Mouse (Mus musculus) heart, embryonic 14.5 days (tissue): ENCODE data around the gene Gm10644. TPM values are rescaled to one million over a fixed set of nuclear protein-coding genes. Genes with fewer than 3 reads are reported as not detected.

Experiments
- ATAC-seq: fragments of 200-750 bp; cut with Nextera tagmentation; 2 replicates; pipeline ENCODE4 v1.8.0; 2017; ENCODE audit warnings: low read depth, moderate TSS enrichment; ENCODE audit not compliant: insufficient number of reproducible peaks, insufficient read depth, low FRiP score
- H3K27ac ChIP-seq, 2 experiments: fragments of 200-500 bp in 1 of 2; fragments of 300-500 bp in 1 of 2; sonication (generic) in 1 of 2; replicated peaks in 1 of 2; 2 replicates each; pipeline ENCODE4 v1.5.1; 2012 to 2014; ENCODE audit warnings: low read depth in 2 of 2, low read length in 2 of 2, control low read depth in 1 of 2, mild to moderate bottlenecking in 1 of 2, mixed read lengths in 1 of 2; ENCODE audit not compliant: control insufficient read depth in 1 of 2, insufficient read depth in 1 of 2
- H3K27me3 ChIP-seq: fragments of 300-500 bp; sonication (generic); 2 replicates; pipeline ENCODE4 v1.6.1; 2014; ENCODE audit warnings: mild to moderate bottlenecking, low read length, control low read depth; ENCODE audit not compliant: control insufficient read depth, insufficient read depth
- H3K36me3 ChIP-seq: fragments of 300-500 bp; sonication (generic); 2 replicates; pipeline ENCODE4 v1.6.1; 2014; ENCODE audit warnings: mild to moderate bottlenecking, control low read depth, low read length, mixed read lengths; ENCODE audit not compliant: control insufficient read depth, insufficient read depth
- H3K4me1 ChIP-seq, 2 experiments: fragments of 200-500 bp in 1 of 2; fragments of 300-500 bp in 1 of 2; sonication (generic) in 1 of 2; 2 replicates each; pipeline ENCODE4 v1.6.1; 2012 to 2014; ENCODE audit warnings: low read length in 2 of 2, control low read depth in 1 of 2, mixed read lengths in 1 of 2; ENCODE audit not compliant: control insufficient read depth in 2 of 2, insufficient read depth in 2 of 2
- H3K4me2 ChIP-seq: fragments of 300-500 bp; sonication (generic); 2 replicates; pipeline ENCODE4 v1.6.1; 2014; ENCODE audit warnings: mild to moderate bottlenecking, low read length
- H3K4me3 ChIP-seq, 2 experiments: fragments of 200-500 bp in 1 of 2; fragments of 300-500 bp in 1 of 2; sonication (generic) in 1 of 2; 2 replicates each; pipeline ENCODE4 v1.5.1; 2012 to 2014; ENCODE audit warnings: low read length in 2 of 2, mild to moderate bottlenecking in 2 of 2, control low read depth in 1 of 2, low read depth in 1 of 2, moderate library complexity in 1 of 2; ENCODE audit not compliant: control insufficient read depth in 1 of 2, insufficient read depth in 1 of 2
- H3K9ac ChIP-seq: fragments of 300-500 bp; sonication (generic); 2 replicates; pipeline ENCODE4 v1.6.1; 2014; ENCODE audit warnings: mild to moderate bottlenecking, low read length
- H3K9me3 ChIP-seq: fragments of 300-500 bp; sonication (generic); 2 replicates; pipeline ENCODE4 v1.6.1; 2016; ENCODE audit warnings: low read length, control low read depth; ENCODE audit not compliant: control insufficient read depth
- WGBS: fragments of 180-500 bp; shearing (Covaris S2); extraction: QIAGEN DNeasy Blood & Tissue Kit; methylation state at CpG from one replicate; pipeline ENCODE4 v1.1.7; 2014; 5-methylcytosine and 5-hydroxymethylcytosine counted together
- polyA plus RNA-seq: library from polyadenylated mRNA; unstranded; fragments of >200 nt; fragmentation: Nextera tagmentation; extraction: Ambion mirVana; gene quantifications from 2 replicates; pipeline ENCODE4 v1.2.1, GENCODE M21; 2014

The Gm10644 gene
- polyA plus RNA-seq, 1 experiment from 2014 or later, result 0.66 TPM

DNA sequence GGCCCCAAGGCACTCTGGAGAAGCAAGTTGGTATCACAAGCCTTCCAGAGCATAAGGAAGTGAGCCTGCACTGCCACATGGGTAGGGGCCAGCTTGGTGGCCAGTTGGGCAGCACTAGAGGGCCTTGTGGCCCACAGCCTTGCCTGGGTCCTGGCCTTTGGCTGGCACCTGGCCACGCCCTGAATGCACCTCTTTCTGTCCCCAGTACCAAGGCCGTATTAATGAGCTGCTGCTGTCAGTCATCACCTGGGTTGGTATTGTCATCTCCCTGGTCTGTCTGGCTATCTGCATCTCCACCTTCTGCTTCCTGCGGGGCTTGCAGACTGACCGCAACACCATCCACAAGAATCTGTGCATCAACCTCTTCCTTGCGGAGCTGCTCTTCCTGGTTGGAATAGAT is 20.8 kb downstream of the Gm10644 start:
- H3K4me1 ChIP-seq, result no peaks in the 10 kb centered on the region
- peaks cover 99% of the 10 kb centered on the region for H3K36me3 ChIP-seq
- H3K27me3 ChIP-seq, result no peaks in the 10 kb centered on the region
- H3K9ac ChIP-seq, result no peak overlapping the region
- no peak overlapping the region for H3K4me3 ChIP-seq
- no peak for ATAC-seq
- 78% methylated on average over 5 of the region's 5 CpGs for WGBS
- H3K9me3 ChIP-seq, result no peaks in the 10 kb centered on the region
- H3K27ac ChIP-seq, result no peak overlapping the region
- no peak overlapping the region for H3K4me2 ChIP-seq

DNA sequence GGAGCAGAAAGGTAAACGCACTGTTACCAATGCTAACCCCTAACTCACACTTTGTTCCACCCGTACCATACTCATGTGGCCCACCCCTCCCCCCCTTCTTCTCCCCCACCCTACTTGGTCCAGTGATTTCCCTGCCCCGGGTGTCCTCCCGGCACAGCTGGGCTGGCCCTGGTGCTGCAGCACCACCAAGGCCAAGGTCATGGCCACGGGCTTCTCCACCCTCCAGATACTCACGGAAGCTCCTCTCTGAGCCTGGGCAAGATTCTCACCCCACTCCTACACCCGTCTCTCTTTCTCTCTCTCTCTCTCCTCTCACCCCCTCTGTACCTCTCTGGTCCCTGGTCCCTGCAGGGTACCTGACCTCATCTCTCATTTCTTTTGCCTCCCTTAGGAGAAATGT is 28.7 kb downstream of the Gm10644 start:
- H3K4me2 ChIP-seq, result no peak overlapping the region
- H3K36me3 ChIP-seq, result peaks cover 76% of the 10 kb centered on the region
- no peaks in the 10 kb centered on the region for H3K27me3 ChIP-seq
- H3K4me3 ChIP-seq, result no peak overlapping the region
- no peak overlapping the region for H3K27ac ChIP-seq
- H3K9ac ChIP-seq, result no peak overlapping the region
- no peak for ATAC-seq
- 62% methylated on average over 7 of the region's 7 CpGs for WGBS
- H3K9me3 ChIP-seq, result no peaks in the 10 kb centered on the region
- no peaks in the 10 kb centered on the region for H3K4me1 ChIP-seq

DNA sequence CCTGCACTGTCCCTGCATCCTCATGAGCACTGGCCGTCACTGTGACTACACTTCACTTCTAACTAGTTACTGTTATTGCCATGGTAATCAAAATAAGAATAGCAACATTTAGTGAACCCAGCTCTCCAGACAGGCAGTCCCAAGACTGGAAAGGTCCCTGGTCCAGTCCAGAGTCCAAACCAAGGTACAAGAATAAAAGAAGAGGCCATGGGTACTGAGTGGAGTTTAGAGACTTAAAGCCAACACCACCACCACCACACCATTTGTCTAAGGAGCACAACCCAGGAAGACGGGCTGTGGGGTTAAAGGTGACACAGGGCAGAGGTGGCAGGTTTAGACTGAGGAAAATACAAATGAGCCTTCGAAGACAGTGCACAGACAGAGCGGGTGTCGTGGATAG is 30.4 kb downstream of the Gm10644 start:
- no peak overlapping the region for H3K9ac ChIP-seq
- no peak overlapping the region for H3K4me2 ChIP-seq
- H3K4me3 ChIP-seq, result no peak overlapping the region
- H3K9me3 ChIP-seq, result no peaks in the 10 kb centered on the region
- H3K27me3 ChIP-seq, result no peaks in the 10 kb centered on the region
- 93% methylated on average over 5 of the region's 5 CpGs for WGBS
- no peak for ATAC-seq
- H3K36me3 ChIP-seq, result peaks cover 74% of the 10 kb centered on the region
- no peak overlapping the region for H3K27ac ChIP-seq
- no peaks in the 10 kb centered on the region for H3K4me1 ChIP-seq

DNA sequence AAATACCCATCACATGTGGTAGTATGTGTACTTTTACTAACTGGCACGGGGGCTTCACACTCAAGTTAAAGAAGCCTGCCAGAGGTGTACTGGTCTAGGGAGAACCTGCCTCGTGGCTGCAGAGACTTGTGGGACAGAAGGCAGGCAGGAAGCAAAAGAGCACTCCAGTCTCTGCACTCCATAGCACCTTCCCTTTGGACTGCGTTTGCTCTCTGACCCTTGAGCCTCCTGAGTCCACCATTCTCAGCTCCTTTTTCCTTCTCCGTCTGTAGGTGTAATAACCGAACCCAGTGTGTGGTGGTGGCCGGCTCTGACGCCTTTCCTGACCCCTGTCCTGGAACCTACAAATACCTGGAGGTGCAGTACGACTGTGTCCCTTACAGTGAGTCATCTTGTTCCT is 32.3 kb downstream of the Gm10644 start:
- WGBS, result 87% methylated on average over 8 of the region's 8 CpGs

DNA sequence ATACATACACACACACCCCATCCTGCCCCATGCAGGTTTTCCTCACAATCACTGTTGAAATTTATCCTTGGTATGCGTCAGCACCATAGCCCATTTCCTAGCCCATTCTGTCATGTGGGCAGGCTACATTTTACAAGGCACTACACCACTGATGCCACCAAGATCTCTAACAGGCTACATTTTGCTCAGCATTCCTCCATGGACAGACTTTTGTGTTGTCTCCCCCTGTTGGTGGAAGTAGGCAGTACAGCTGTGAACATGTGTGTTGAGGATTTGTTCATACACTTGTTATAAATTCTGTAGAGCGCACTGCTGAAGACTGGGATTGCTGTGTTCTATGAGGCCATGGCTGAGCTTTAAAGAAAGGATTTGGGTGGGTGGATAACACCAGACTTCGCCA is 33.4 kb downstream of the Gm10644 start:
- H3K9me3 ChIP-seq, result no peaks in the 10 kb centered on the region
- peaks cover 62% of the 10 kb centered on the region for H3K36me3 ChIP-seq
- H3K9ac ChIP-seq, result no peak overlapping the region
- no peak for ATAC-seq
- peaks cover 0 to 2% of the 10 kb centered on the region in 2 experiments; a peak in 3 of 4 replicates for H3K4me1 ChIP-seq
- no peak overlapping the region for H3K27ac ChIP-seq
- WGBS, result 71% methylated on average over 3 of the region's 3 CpGs
- H3K4me3 ChIP-seq, result no peak overlapping the region
- H3K4me2 ChIP-seq, result no peak overlapping the region
- no peaks in the 10 kb centered on the region for H3K27me3 ChIP-seq

More for the DNA sequence above, 32.3 kb downstream of the Gm10644 start:
- Histone ChIP-seq H3K4me3 (no peak overlapping the region), H3K27me3 (no peaks in the 10 kb centered on the region), H3K36me3 (peaks cover 72% of the 10 kb centered on the region), H3K4me2 (no peak overlapping the region), H3K27ac (no peak overlapping the region), H3K4me1 (no peaks in the 10 kb centered on the region), H3K9me3 (no peaks in the 10 kb centered on the region), H3K9ac (no peak overlapping the region)
- no peak for ATAC-seq

DNA sequence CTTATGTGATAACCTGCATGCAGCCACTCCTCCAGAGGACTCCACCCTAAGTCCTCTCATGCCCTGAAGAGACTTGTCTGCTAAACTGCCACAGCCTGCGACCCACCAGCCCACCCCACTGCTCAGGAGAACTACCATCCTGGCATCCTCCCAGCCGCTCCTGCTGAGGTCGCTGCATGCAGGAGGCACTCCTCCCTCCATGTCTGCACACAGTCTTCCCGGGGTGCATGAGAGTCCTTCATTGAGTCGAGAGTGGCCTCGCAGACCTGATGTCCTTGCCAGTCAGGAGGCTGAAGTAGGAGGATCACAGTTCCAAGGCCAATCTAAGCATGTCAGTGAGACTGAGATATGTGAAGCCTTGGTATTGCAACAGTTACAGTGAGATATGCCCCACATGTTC is 37.4 kb downstream of the Gm10644 start:
- H3K36me3 ChIP-seq, result peaks cover 36% of the 10 kb centered on the region
- ATAC-seq, result no peak
- no peak overlapping the region for H3K9ac ChIP-seq
- H3K9me3 ChIP-seq, result no peaks in the 10 kb centered on the region
- WGBS, result 53% methylated on average over 6 of the region's 6 CpGs
- no peaks in the 10 kb centered on the region for H3K27me3 ChIP-seq
- no peak overlapping the region for H3K4me2 ChIP-seq
- peaks cover 24 to 29% of the 10 kb centered on the region in 2 experiments for H3K4me1 ChIP-seq
- H3K27ac ChIP-seq, result no peak overlapping the region
- no peak overlapping the region for H3K4me3 ChIP-seq

DNA sequence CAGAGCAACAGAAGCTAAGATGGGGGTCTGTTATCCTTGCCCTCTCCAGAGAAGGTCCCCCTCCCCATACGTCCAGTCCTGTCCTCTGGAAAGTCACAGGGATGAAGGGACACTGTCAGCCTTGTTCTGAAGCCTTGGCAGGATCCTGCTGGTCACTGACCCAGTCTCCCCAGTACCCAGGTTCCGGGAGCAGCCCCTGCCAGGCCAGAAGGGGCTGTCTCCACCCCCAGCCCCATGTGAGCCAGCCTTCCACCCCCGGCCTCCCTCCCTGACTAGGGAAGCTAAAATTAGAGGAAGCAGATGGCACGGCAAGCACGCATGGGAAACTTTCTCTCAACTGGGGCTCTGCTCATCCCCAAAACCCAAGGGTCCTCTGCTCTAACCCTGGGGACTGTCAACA is 39.0 kb downstream of the Gm10644 start:
- no peaks in the 10 kb centered on the region for H3K27me3 ChIP-seq
- H3K9ac ChIP-seq, result peak overlapping the region; percentile 48
- no peaks in the 10 kb centered on the region for H3K9me3 ChIP-seq
- no peak; the same call in 1 of the 2 replicates for ATAC-seq
- H3K4me2 ChIP-seq, result peak overlapping the region; percentile 18
- H3K4me3 ChIP-seq, result no peak overlapping the region
- peaks cover 25% of the 10 kb centered on the region for H3K36me3 ChIP-seq
- H3K27ac ChIP-seq, result peak overlapping the region; percentile 12 to 28; a peak in 1 of 4 replicates
- peaks cover 28 to 40% of the 10 kb centered on the region in 2 experiments for H3K4me1 ChIP-seq
- 37% methylated on average over 5 of the region's 5 CpGs for WGBS

DNA sequence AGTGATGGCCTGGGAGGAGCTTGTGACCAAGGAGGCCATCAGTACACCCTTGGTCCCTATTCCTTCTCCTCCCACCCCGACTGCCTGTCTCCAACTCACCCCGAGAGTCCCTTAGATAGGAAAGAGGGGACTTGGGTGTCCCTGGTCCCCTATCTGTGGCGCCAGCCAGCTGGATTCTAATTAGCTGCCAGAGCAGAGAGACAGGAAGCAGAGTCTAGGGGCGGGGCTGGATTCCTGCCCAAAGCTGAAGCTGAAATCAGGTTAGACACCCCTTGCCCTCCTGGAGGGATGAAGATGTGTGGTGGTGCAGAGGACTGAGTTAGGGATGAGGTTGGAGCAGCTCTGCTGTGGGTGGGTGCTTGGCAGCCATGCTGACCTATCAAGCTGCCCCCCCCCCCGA is 40.1 kb downstream of the Gm10644 start:
- no peaks in the 10 kb centered on the region for H3K9me3 ChIP-seq
- 0 out of 2 replicates have a peak, but pooled peaks have one; percentile 13 for ATAC-seq
- no peak overlapping the region for H3K27ac ChIP-seq
- peaks cover 31 to 40% of the 10 kb centered on the region in 2 experiments for H3K4me1 ChIP-seq
- no peak overlapping the region for H3K4me3 ChIP-seq
- peaks cover 15% of the 10 kb centered on the region for H3K36me3 ChIP-seq
- no peaks in the 10 kb centered on the region for H3K27me3 ChIP-seq
- no peak overlapping the region for H3K4me2 ChIP-seq
- 29% methylated on average over 5 of the region's 5 CpGs for WGBS
- H3K9ac ChIP-seq, result no peak overlapping the region
